Mouse (Mus musculus) right cerebral cortex, postnatal 36 days (tissue): ENCODE results near the gene Ralgps1.

Experiments used
- DNase-seq, 2 experiments: peaks; one replicate each; pipeline ENCODE4 v3.0.0; 2022; ENCODE audit warnings: low spot score in 2 of 2, mixed read lengths in 1 of 2

Ralgps1 gene

GRCm38 (mm10) chr2:33370777-33371647 is at the start of gene Ralgps1:
Gene Ralgps1 (minus strand): TSS chr2:33371486.
- DNase-seq, result peak; percentile 97 to 98

GRCm38 (mm10) chr2:33417454-33417853 is 46.2 kb upstream of the Ralgps1 start:
- DNase-seq, result no peak

GRCm38 (mm10) chr2:33414019-33414418 is 42.7 kb upstream of the Ralgps1 start:
- DNase-seq, result no peak

GRCm38 (mm10) chr2:33412111-33412510 is 40.8 kb upstream of the Ralgps1 start:
- DNase-seq, result no peak

GRCm38 (mm10) chr2:33403511-33404003 is 32.3 kb upstream of the Ralgps1 start:
- DNase-seq, result no peak

- no peak for DNase-seq
Measured at GRCm38 (mm10) chr2:33402638-33403037, 31.4 kb upstream of the Ralgps1 start.

- DNase-seq, result peak; percentile 56 to 58
Measured at GRCm38 (mm10) chr2:33402236-33402635, 30.9 kb upstream of the Ralgps1 start.

GRCm38 (mm10) chr2:33401217-33401616 is 29.9 kb upstream of the Ralgps1 start:
- no peak for DNase-seq

GRCm38 (mm10) chr2:33400541-33400940 is 29.3 kb upstream of the Ralgps1 start:
- DNase-seq, result no peak

GRCm38 (mm10) chr2:33399091-33399490 is 27.8 kb upstream of the Ralgps1 start:
- DNase-seq, result no peak

- no peak for DNase-seq
Measured at GRCm38 (mm10) chr2:33397036-33397435, 25.8 kb upstream of the Ralgps1 start.

- no peak for DNase-seq
Measured at GRCm38 (mm10) chr2:33395053-33395452, 23.8 kb upstream of the Ralgps1 start.

GRCm38 (mm10) chr2:33393951-33394635 is 22.8 kb upstream of the Ralgps1 start:
- DNase-seq, result no peak

- no peak for DNase-seq
Measured at GRCm38 (mm10) chr2:33393021-33393420, 21.7 kb upstream of the Ralgps1 start.

GRCm38 (mm10) chr2:33371648-33372408 is 542 bp upstream of the Ralgps1 start:
- no peak for DNase-seq

GRCm38 (mm10) chr2:33370276-33370776 is 960 bp downstream of the Ralgps1 start:
- no peak for DNase-seq

- no peak for DNase-seq
Measured at GRCm38 (mm10) chr2:33369453-33369852, 1.8 kb downstream of the Ralgps1 start.

- no peak for DNase-seq
Measured at GRCm38 (mm10) chr2:33368486-33368885, 2.8 kb downstream of the Ralgps1 start.

GRCm38 (mm10) chr2:33365703-33366471 is 5.4 kb downstream of the Ralgps1 start:
- DNase-seq, result no peak

GRCm38 (mm10) chr2:33364656-33365055 is 6.6 kb downstream of the Ralgps1 start:
- DNase-seq, result no peak

- no peak for DNase-seq
Measured at GRCm38 (mm10) chr2:33363890-33364289, 7.4 kb downstream of the Ralgps1 start.
